Mouse (Mus musculus): Measurements from ENCODE around the gene Abhd14a.

The Abhd14a gene

DNA sequence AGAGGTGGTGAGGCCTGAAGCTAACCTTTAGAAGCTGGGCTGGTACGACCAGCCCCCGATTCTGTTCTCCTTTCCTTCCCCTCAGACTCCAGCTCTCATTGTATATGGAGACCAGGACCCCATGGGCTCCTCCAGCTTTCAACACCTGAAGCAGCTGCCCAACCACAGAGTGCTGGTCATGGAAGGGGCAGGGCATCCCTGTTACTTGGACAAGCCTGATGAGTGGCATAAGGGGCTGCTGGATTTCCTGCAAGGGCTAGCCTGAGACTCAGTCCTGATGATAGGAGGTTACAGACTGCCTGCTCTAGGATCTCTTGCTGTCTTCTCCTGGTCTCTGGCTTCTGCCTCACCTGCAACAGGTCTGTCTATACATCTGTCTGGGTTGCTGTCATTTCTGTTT, 4.4 kb upstream of the Abhd14a start:
- DNase-seq: no peak

DNA sequence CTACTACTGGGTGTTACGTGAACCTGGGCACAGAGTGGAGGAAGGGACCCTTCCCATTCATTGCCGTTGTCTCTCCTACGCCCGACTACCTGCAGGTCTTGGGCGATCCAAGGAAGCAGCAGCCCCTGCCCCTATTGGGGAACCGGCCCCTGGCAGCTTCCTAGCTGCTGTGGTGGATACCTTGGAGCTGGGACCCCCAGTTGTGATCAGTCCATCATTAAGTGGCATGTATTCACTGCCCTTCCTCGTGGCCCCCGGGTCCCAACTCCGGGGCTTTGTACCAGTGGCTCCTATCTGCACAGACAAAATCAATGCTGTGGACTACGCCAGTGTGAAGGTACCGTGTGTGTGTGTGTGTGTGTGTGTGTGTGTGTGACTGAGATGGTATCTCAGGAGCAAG, 3.8 kb upstream of the Abhd14a start:
- no peak for DNase-seq

DNA sequence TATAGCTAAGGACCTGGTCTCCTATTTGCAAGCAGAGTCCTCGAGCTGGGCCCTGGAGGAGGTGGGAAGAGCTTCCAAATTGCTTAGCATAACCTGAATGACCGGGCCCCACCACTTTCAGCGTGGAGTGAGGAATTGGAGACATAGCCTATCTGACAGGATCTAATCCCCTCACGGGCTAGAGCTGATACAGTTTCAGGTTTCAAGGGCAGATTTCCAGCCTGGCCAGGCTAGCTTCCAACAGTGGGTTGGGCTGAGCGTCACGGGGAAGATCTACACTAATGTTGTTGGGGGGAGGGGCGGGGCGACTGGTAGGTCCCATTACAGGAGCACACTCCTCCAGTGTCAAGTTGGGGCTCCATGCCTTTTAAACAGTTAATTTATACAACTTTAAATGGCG, 3.2 kb upstream of the Abhd14a start:
- DNase-seq: peak; percentile 87

DNA sequence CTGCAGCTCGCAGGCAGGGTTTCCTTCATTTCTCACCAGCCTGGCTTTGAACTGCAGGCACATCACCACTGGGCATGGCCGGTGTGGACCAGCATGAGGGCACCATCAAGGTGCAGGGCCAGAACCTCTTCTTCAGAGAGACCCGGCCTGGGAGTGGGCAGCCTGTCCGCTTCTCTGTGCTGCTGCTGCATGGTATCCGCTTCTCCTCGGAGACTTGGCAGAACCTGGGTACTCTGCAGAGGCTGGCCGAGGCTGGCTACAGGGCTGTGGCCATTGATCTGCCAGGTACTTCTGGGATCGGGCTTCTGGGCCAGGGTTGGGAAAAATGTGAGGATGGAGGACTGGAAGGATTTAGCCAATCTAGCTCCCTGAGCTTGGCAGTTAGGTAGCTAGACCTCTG, 2.5 kb upstream of the Abhd14a start:
- DNase-seq: no peak

DNA sequence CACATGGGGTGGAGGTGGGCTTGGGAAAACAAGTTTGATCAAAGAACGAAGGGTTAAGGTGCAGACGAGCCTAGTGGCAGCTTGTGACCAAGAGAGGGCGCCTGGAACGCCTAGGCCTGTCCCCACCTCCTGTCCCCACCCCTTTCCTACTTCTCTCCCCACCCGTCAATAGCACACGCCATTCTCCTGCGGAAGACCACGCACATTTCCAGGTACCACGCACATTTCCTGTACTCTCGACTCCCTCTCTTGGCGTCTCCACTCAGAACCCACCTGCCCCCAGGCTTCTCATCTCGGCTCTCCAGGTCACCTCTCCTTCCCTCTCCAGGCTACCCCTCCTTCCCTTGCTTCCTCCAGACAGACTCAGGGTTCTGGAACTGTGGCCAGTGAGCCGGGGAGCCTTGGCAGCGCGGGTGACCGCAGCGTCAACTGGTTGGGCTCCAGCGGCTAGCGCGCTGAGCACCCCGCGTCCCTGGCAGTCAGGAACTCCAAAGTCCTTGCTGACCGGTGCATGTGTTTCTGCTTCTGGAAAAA, 1.1 kb upstream of the Abhd14a start:
- peak; percentile 86 for DNase-seq

DNA sequence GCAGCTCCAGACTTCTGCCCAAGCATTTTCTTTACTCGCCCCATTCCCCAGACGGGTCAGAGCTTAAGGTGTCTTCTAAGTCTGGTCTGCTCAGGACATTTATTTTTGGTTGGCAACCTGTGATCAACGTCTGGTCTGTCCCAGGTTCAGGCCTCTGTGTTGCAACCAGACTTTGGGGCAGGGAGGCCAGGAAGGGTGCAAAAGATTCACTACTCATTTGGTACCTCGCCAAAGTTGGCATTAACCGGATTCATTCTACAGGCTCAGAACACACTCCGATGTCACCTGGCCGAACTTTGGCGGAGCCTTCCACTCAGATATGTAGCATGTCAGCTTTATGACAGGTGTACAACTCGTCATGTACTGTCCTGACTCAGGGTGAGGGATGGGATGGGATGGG, 473 bp upstream of the Abhd14a start:
- DNase-seq: no peak

DNA sequence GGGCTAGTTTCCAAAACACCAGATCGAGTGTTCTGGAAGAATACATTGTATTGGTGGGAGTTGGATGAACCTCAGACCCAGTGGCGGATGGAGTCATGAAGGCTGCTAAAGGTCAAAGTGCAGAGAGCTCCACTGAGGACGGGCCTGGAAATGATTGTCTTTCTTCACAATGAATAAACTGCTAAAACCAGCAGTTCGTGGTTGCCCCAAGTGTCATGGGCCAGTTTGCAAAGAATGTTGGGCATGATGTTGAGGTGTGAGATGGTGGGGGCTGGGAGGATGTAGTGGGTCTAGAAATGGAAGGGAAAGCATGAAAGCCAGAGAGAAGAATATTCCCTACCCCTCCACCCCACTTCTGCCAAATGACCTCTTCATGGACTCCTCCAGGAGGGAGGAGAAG, 2.6 kb downstream of the Abhd14a start:
- peak; percentile 50 for DNase-seq

DNA sequence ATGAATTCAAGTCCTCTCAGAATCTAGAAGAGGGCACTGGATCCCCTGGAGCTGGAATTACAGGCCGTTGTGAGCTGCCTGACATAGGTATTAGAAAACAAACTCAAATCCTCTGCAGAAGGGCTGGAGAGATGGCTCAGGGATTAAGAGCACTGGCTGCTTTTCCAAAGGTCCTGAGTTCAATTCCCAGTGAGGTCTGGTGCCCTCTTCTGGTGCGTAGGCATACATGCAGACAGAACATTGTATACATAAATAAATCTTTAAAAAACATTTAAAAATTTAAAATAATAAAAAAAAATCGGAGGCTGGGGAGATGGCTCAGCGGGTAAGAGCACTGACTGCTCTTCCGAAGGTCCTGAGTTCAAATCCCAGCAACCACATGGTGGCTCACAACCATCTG, 4.8 kb downstream of the Abhd14a start:
- DNase-seq: no peak

DNA sequence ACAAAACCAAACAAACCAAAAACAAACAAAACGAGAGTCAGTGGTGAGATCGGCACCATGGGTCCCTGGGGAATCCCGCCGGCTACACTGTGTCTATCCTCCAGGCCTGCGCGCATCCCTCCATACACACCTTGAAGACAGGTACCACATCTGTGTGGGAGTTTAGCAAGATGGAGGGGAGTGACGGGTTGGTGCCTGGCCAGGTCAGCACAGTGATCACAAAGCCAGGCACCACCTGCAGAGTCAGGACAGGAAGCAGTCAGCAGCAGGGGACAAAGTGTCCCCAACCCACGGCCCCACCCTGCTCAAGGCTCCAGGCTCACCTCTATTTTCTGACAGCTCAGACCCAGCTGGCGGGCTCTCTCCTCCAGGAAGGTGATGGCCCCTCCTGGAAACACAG, 10.9 kb downstream of the Abhd14a start:
- peak; percentile 4 for DNase-seq

DNA sequence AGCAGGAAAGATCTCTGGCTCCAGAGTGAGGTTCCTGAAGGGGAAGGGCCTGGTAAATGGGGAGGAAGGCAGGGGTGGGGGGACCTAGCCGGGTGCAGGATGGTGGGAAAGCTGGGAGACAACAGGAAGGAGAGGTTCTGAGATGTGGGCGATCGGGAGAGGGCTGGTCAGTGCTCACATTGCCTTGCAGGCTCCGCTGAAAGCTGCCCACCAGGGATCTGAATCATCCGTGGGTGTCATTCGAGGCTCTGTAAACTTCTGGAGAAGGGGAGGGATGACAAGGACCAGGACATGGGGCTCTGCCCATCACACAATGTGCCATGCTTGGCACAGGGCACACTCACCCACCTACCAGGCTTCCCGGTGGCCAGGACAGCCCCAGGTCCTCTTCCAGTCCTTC, 14.1 kb downstream of the Abhd14a start:
- no peak for DNase-seq

DNA sequence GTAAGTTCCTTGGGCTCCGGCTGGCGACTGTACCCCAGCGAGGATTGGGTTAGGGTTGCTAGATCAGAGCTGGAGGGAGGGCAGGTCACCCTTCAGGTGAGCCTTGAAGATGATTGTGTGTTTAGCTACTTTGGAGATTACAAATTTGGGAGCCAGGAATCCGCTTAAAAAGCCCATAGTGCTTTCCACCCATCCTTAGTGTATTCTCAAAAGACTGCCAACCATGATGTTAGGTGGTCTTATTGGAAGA, 17.5 kb downstream of the Abhd14a start:
- no peak for DNase-seq

DNA sequence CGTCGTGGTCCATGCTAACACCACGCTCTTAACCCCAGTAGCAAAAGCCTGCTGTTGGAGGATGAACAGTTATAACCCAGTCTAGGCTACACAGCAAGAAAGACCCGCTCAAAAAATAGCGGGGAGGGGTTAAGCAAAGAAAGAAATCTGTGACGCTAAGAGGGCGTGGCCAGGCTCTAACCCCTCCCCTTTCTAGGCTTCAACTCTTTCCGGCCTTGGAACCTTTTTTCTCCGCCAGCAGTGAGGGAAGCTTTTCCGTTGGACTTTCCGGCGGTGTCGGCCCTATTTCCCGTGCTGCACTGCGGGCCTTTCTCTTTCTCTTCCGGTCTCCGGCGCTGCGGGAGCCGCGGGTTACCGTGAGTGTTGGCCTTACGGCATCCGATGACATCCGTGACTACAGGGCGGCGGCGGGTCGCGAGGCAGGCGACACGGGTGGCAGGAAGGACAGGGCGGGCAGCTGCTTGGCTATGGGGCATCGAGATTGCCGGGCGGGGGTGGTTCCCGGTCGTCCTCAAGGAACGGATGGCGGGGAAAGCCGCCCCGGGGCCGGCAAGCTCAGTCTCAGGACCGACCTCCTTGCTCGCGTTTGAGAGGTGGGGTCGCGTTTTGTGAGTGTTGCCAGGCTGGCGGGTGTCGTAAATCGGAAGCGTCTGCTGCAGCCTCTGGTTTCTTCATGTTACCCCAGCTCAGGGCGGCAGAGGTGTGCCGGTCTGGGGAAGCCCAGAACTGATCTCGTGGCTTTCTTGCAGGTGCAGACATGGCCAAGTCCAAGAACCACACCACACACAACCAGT, 18.1 kb downstream of the Abhd14a start, which contains the start of gene Rpl29:
Gene Rpl29 (plus strand): TSS at position 234 of the 794 bp plus-strand sequence.
- DNase-seq: peak; percentile 96

DNA sequence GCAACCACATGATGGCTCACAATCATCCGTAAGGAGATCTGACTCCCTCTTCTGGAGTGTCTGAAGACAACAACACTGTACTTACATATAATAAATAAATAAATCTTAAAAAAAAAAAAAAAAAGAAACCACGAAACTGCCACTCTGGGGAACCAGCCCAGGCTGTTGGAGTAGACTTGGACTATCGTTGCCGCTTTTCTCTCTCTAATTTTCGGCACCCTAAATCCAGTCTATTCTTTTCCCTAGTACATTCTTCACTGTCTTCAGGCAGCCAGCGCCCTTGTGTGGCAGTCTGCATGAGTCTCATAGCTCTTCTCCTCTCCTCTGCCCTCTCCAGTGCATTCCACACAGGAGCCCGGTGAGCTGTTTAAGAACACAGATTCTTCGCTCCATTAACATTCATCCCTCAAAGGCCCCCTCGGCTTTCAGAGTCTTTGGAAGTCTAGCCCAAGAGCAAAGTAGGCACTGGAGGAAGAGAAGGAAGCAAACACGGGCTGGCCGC, 18.7 kb downstream of the Abhd14a start:
- DNase-seq: no peak

DNA sequence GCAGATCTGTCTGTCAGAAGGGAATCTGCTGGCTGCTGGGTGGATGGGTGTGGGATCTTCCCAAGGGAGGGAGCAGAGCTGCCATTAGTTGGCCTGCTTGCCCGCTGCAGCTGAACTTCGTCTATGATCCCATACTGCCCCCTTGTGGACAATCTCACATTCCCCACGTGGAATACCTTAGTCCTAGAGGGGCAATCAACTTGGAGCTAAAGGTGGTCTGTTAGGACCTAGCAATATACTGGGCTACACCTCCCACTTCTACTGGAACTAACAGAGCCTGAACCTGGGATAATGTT, 25.7 kb downstream of the Abhd14a start:
- peak; percentile 88 for DNase-seq

DNA sequence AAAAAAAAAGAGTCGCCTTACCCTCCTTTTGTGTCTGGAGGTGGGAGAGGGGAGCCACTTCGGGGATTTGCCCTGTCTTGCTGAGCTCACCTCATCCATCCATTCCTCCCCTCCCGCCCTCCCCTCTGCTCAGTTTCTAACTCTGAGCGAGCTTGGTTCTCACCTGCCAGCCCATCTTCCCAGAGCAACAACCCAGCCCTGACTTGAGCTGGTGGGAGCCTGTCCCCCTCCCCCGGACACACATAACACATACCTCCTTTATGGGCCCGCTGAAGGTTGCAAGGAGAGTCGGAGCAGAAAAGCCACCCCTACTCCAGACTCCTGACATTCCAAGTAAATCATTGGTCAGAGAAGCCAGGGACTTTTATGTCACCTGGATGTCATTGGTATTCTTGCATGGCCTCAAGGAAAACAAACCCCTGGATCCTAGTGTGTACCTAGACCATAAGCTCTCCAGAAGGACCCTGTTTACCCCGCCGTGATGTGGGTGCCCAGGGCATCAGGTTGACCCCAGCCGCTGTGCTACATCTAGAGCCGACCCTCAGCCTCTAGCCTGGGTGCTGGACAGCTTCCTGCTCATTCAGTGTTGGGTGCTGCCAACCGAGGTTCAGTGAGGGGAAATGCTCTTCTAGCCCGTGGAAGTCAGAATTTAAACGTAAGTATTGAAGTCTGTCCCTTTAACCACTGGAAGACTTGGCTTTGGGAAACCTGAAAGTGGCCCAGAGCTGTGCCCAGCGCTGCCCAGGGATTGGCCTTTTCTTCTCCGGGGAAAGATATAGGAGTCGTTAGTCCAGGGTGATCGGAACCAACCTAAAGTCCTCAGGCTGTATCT, 26.2 kb downstream of the Abhd14a start:
- DNase-seq: no peak

DNA sequence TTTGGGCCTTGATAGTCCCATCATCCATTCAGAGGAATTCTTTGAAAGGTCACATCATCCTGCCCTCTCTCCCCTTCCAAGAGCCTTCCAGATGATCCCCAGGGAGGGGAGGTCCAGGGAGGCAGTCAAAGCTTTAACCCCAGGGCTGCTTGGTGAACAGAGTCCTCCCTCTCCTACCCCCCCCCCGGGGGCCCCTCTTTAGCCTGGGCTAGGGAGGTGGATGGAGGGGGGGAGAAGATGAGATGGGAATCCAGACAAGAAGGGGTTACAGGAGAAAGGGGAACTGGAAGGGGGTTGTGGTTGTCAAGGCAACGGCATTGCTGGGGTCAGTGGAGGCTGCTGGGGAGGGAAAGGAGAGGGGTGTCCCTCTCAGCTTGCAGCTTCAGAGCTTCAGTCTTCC, 26.9 kb downstream of the Abhd14a start:
- DNase-seq: no peak

DNA sequence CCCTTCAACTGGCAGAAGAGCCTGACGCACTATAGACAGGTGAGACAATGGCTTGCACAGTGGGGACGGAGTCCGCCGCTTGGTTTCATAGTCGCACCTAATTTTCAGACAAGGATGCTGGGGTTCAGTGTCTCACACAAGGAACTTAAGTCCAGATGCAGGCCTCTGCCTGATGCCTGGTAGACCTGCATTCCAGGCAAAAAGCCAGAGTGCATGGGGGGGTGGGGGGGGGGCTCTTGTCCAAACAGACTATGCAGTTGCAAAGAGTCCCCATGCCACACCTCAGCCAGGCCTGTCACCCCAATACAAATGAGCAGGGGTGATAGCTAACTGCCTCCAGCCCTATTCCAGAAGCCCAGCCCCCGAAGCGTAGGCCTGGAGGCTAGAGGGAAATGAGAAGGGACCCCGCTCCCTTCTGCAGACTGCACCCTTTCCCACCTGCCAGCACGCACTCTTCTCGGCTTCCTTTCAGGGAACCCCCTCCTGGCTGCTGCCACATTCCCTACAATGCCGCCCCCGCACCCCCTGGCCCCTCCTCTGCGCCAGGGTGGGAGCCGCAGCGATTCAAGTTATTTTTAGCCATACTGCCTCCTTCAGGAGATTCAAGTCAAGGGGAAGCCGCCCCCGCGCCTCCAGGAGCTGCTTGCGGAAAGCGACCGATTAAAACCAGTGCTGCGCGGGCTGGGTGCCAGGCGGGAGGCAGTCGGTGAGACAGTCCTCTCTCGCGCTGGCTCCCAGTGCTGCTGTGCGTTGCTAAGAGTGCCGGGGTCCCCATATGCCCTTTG, 29.4 kb downstream of the Abhd14a start:
- peak; percentile 77 for DNase-seq

DNA sequence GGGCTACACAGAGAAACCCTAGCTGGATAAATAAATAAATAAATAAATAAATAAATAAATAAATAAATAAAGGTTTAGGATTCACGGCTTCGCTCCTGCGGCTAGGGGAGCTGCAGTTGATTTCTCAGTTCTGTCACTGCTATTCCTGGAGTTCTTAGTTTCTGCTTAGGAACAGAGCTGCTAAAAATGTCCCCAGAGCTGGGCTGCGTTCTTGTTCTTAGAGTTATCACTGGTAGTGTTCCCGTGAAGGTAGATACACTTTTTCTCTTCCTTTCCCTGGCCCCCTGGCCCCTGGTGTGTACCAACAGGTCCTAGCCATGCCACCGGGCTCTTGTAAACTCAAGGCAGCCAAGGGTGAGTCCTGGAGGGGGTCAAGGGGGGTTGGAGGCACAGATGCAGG, 30.7 kb downstream of the Abhd14a start:
- DNase-seq: no peak

DNA sequence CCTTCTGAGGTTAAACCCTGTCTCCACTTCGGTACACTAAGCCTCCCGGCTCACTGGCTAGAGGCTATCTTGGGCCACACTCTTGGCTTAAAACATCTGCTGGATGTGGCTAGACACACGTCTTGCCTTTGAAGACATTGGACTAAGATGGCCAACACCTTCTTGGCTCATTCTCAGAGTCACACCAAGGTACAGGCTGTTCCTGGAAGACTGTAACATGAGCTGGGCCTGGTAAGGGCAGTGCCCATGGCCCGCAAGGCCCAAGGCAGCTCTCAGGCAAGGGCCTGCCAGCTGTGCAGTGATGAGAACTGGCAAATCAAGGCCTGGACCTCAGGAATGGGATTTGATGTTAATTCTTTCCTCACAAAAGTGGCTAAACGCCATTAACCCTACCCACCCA, 33.9 kb downstream of the Abhd14a start:
- no peak for DNase-seq

DNA sequence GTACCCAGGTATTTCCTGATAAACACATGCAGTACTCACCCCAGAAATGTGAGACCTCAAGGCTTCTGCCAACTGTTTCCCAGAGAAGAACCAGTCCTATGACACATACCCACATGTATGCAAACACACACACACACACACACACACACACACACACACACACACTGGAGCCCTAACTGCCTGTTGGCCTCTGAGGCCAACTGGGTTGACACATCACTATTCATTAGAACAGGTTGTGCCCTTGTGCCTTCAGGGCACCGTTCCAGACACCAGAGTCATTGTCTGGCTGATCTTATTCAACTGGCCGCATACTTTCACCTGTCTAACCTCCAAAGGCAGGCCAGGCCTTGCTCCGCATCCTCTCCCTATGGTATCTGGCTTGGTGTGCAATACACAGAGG, 35.3 kb downstream of the Abhd14a start:
- no peak for DNase-seq

DNA sequence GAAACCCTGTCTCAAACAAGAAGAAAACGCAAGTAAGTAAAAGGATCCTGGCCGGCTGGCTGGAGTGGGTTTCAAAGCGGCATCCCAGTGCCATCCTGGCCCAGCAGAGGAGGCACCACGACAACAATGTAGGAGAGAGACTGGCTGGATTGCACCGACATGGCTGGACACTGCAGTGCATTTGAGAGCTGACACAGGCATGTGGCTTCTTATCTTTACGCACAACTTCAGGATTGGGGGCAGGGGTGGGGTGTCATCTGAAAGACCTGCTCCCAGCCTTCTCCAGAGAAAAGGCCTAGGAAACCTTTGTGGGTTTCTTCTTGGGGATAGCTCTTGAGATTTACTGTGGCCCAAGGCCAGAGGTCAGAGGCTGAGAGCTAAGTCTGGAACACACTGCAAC, 35.7 kb downstream of the Abhd14a start:
- no peak for DNase-seq

DNA sequence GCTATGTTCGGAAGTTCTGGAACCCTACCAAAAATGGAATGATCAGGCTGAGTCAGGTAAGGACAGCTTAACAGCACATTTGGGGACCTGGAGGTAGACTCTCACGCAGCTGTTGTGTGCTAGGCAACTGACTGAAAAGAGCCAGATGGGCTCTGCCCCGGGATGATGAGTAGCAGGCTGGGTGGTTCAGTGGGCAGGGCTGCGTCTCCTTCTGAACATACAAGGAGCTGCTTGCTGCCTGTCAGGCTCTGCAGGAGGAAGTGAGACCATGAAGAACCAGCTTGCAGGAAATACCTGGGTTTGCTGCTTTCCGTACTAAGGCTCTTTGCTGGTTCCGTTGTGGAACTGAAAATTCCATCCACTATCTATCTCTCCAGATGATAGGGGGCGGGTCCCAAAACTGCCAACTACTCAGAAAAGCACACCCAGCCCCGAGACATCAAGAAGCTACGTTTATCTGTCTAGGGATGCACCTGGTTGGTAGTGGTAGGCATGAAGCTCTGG, 36.3 kb downstream of the Abhd14a start:
- DNase-seq: no peak

DNA sequence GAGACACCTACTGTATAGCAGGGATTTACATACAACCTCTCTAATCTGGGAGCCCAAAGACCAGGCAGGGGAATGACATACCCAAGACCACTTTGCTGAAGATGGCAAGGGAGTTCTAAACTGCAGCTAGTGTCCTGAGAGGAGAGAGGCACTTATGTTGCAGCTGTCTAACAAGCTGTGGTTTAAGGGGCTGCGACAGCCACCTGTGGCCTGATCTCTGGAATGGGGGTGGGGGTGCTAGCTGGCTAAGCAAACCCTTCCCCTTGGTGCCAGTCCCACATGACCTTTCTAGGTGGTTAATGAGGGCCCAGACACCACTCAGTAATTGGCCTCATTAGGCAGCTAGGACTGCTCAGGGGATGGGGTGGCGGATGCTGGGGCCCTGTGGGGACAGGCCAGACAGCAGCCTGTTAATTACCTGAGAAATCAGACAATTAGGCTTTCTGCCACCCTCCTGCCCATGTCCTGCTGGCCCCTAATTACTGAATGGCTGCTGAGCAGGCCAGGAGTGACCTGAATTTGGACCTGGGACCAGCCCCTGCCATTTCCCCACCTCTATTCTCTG, 37.3 kb downstream of the Abhd14a start:
- DNase-seq: no peak

Measured in kidney, adult 18-20 months (tissue).